Mouse (Mus musculus) forebrain, embryonic 11.5 days (tissue): ENCODE measurements around the gene 4931406P16Rik. TPM values are rescaled to one million over a fixed set of nuclear protein-coding genes. Genes with fewer than 3 reads are reported as not detected.

ENCODE experiments used
- ATAC-seq: fragments of 200-750 bp; cut with Nextera tagmentation; replicated peaks from 2 replicates; pipeline ENCODE4 v1.8.0; 2017; ENCODE audit warnings: moderate TSS enrichment; ENCODE audit not compliant: low FRiP score
- DNase-seq: peaks from one replicate; pipeline ENCODE4 v3.0.0-alpha.2; 2017; ENCODE audit warnings: low spot score
- H3K27ac ChIP-seq: fragments of 300-500 bp; sonication (generic); 2 replicates; pipeline ENCODE4 v1.5.1; 2014; ENCODE audit warnings: low read depth, low read length
- H3K27me3 ChIP-seq: fragments of 300-500 bp; sonication (generic); 2 replicates; pipeline ENCODE4 v1.6.1; 2014; ENCODE audit warnings: mild to moderate bottlenecking, low read length, mixed read lengths; ENCODE audit not compliant: control insufficient read depth, insufficient read depth
- H3K36me3 ChIP-seq: fragments of 300-500 bp; sonication (generic); 2 replicates; pipeline ENCODE4 v1.6.1; 2014; ENCODE audit warnings: mild to moderate bottlenecking, low read length, moderate library complexity, mixed read lengths; ENCODE audit not compliant: control insufficient read depth, insufficient read depth
- H3K4me1 ChIP-seq: fragments of 300-500 bp; sonication (generic); replicated peaks from 2 replicates; pipeline ENCODE4 v1.6.1; 2014; ENCODE audit warnings: low read length, mixed read lengths; ENCODE audit not compliant: control insufficient read depth, insufficient read depth
- H3K4me2 ChIP-seq: fragments of 300-500 bp; sonication (generic); 2 replicates; pipeline ENCODE4 v1.6.1; 2014; ENCODE audit warnings: low read depth, mild to moderate bottlenecking, low read length, moderate library complexity, mixed read lengths; ENCODE audit not compliant: severe bottlenecking
- H3K4me3 ChIP-seq: fragments of 300-500 bp; sonication (generic); 2 replicates; pipeline ENCODE4 v1.5.1; 2014; ENCODE audit warnings: low read depth, low read length
- H3K9ac ChIP-seq: fragments of 300-500 bp; sonication (generic); 2 replicates; pipeline ENCODE4 v1.6.1; 2014; ENCODE audit warnings: low read length
- H3K9me3 ChIP-seq: fragments of 300-500 bp; sonication (generic); 2 replicates; pipeline ENCODE4 v1.6.1; 2016; ENCODE audit warnings: low read length, mixed read lengths; ENCODE audit not compliant: control insufficient read depth
- WGBS: fragments of 180-500 bp; shearing (Covaris S2); extraction: QIAGEN DNeasy Blood & Tissue Kit; methylation state at CpG from one replicate; pipeline ENCODE4 v1.1.7; 2014; 5-methylcytosine and 5-hydroxymethylcytosine counted together
- polyA plus RNA-seq: library from polyadenylated mRNA; unstranded; fragments of >200 nt; fragmentation: Nextera tagmentation; extraction: Ambion mirVana; gene quantifications from 2 replicates; pipeline ENCODE4 v1.2.1, GENCODE M21; 2014

4931406P16Rik gene
- 27.4 and 32.7 TPM in 2 replicates for polyA plus RNA-seq

DNA sequence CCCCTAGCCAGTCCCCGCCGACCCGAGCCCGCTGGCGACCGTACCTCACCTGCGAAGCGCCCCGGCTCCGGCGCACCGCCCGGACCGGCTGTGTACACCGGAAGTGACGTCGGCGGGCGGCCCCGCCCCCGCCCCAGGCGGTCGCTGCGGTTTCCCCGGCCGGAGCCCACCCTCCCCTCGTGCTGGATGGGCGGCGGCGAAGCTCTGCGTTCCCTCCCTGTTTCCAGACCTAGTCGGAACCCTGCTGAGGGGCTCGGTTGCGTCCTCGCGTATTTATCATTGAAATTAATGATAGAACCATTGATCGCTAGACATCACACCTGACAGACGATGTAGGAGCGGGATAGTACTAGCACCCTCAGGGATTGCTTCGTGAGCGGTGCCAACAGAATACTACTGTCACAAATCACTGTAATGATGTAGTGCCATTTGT, at the start of gene 4931406P16Rik:
4931406P16Rik (minus strand) TSS at position 109 of the 433 bp plus-strand sequence.
- no peaks in the 10 kb centered on the region for H3K36me3 ChIP-seq
- H3K4me1 ChIP-seq, result no peaks in the 10 kb centered on the region
- peak within 1 kb of the TSS; percentile 61 for H3K4me2 ChIP-seq
- H3K27me3 ChIP-seq, result no peaks in the 10 kb centered on the region
- under 1% methylated on average over 41 of the region's 41 CpGs for WGBS
- ATAC-seq (peak; percentile 94), DNase-seq (peak; percentile 94)
- peak within 1 kb of the TSS; percentile 64 for H3K27ac ChIP-seq
- peak within 1 kb of the TSS; percentile 91 for H3K4me3 ChIP-seq
- no peaks in the 10 kb centered on the region for H3K9me3 ChIP-seq
- H3K9ac ChIP-seq, result peak within 1 kb of the TSS; percentile 82

DNA sequence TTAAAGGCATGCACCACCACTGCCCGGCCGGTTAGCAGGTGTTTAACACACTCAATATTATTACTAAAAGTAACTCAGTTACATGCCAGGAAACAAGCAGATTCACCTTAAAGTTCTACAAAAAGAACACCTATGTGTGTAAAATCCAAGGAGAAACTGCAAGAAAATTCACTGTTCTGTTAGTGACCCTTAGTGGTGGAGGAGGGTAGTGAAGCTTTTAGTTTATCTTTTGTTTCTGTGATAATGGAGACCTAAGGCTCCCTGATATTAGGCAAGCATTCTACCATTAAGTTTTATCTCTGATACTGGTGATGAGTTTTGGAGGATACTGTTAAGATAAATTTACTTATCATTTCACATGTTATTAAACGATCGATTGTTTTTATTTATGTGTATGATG, 42.3 kb upstream of the 4931406P16Rik start:
- Histone ChIP-seq H3K4me2 (no peak overlapping the region), H3K36me3 (peaks cover 9% of the 10 kb centered on the region; the same call in 1 of the 2 replicates), H3K27me3 (no peaks in the 10 kb centered on the region), H3K27ac (no peak overlapping the region), H3K9ac (no peak overlapping the region), H3K9me3 (no peaks in the 10 kb centered on the region), H3K4me3 (no peak overlapping the region), H3K4me1 (no peaks in the 10 kb centered on the region)
- WGBS, result 95% methylated on average over 4 of the region's 4 CpGs
- DNase-seq, result no peak
- ATAC-seq, result no peak

DNA sequence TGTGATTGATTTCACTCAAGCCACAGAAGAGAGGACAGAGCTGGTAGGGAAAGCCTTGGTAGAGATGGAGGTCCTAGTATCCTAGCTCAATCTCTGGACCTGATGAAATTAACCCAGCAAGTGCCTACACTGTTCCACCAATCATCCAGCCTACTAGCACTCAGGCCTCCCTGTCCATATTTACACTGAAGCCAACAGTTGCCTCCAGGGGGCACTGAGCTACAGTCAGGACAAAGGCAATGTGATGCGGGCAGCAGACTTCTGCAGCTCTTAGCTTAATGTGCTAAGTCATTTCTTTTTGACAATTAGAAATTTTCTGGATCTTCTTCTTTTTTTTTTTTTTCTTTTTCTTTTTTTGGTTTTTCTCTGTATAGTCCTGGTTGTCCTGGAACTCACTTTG, 38.6 kb upstream of the 4931406P16Rik start:
- WGBS, result 90% methylated on average over 1 of the region's 1 CpGs
- Histone ChIP-seq H3K4me2 (no peak overlapping the region), H3K36me3 (peaks cover 7% of the 10 kb centered on the region; the same call in 1 of the 2 replicates), H3K9me3 (no peaks in the 10 kb centered on the region), H3K27ac (no peak overlapping the region), H3K9ac (no peak overlapping the region), H3K4me1 (no peaks in the 10 kb centered on the region), H3K4me3 (no peak overlapping the region), H3K27me3 (no peaks in the 10 kb centered on the region)
- DNase-seq (no peak), ATAC-seq (no peak)

- 92% methylated on average over 5 of the region's 5 CpGs for WGBS
- Histone ChIP-seq H3K4me2 (no peak overlapping the region), H3K4me1 (no peaks in the 10 kb centered on the region), H3K36me3 (peaks cover 11% of the 10 kb centered on the region; the same call in 1 of the 2 replicates), H3K27me3 (no peaks in the 10 kb centered on the region), H3K9me3 (no peaks in the 10 kb centered on the region), H3K27ac (no peak overlapping the region), H3K9ac (no peak overlapping the region), H3K4me3 (no peak overlapping the region)
- ATAC-seq, result no peak
- no peak for DNase-seq
Observed at GRCm38 (mm10) chr7:34350166-34350565, 36.8 kb upstream of the 4931406P16Rik start.

DNA sequence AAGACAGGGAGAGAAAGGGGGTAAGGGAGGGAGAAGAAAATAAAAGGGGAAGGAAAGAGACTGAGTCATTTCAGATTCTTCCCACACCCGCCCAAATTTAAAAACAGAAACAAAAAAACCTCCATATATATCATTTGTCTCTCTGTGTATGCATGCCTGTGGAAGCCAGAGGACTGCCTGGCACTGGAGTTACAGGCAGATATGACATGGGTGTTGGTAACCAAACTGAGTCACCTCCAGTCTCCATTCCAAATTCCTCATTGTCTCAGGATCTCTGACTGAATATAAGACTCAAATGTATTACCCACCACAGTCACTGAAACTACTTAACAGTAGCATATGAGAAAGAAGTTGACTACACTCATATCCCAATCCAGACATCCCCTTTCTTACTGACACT, 34.7 kb upstream of the 4931406P16Rik start:
- Histone ChIP-seq H3K27ac (no peak overlapping the region), H3K4me1 (no peaks in the 10 kb centered on the region), H3K36me3 (peaks cover 11% of the 10 kb centered on the region; the same call in 1 of the 2 replicates), H3K27me3 (no peaks in the 10 kb centered on the region), H3K9me3 (no peaks in the 10 kb centered on the region), H3K4me3 (no peak overlapping the region), H3K4me2 (no peak overlapping the region), H3K9ac (no peak overlapping the region)
- no peak for DNase-seq
- 89% methylated on average over 1 of the region's 1 CpGs for WGBS
- no peak for ATAC-seq

DNA sequence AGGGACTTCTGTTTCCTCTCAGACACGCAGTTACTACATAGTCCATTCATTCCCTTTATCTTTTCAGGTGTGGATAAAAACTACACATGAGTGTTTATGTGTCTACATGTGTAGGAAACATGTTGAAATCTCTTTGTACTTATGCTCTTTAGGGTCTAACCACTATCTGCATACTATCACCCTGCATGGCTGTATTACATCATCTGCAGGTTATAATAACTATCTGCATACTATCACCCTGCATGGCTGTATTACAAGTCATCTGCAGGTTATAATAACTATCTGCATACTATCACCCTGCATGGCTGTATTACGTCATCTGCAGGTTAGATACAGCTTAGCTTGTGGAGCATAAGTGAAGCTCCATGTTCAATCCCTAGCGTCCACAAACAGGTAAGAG, 33.7 kb upstream of the 4931406P16Rik start:
- WGBS, result 93% methylated on average over 3 of the region's 3 CpGs
- Histone ChIP-seq H3K4me2 (no peak overlapping the region), H3K9me3 (no peaks in the 10 kb centered on the region), H3K27me3 (no peaks in the 10 kb centered on the region), H3K4me3 (no peak overlapping the region), H3K4me1 (no peaks in the 10 kb centered on the region), H3K27ac (no peak overlapping the region), H3K36me3 (peaks cover 11% of the 10 kb centered on the region; the same call in 1 of the 2 replicates), H3K9ac (no peak overlapping the region)
- DNase-seq (no peak), ATAC-seq (no peak)

- no peaks in the 10 kb centered on the region for H3K27me3 ChIP-seq
- peaks cover 8% of the 10 kb centered on the region; the same call in 1 of the 2 replicates for H3K36me3 ChIP-seq
- H3K4me3 ChIP-seq, result no peak overlapping the region
- 94% methylated on average over 4 of the region's 4 CpGs for WGBS
- no peak overlapping the region for H3K9ac ChIP-seq
- no peaks in the 10 kb centered on the region for H3K4me1 ChIP-seq
- no peak overlapping the region for H3K4me2 ChIP-seq
- ATAC-seq (no peak), DNase-seq (no peak)
- no peak overlapping the region for H3K27ac ChIP-seq
- H3K9me3 ChIP-seq, result no peaks in the 10 kb centered on the region
Observed at GRCm38 (mm10) chr7:34346505-34346904, 33.2 kb upstream of the 4931406P16Rik start.

- Histone ChIP-seq H3K9ac (no peak overlapping the region), H3K27ac (no peak overlapping the region), H3K9me3 (no peaks in the 10 kb centered on the region), H3K36me3 (peaks cover 7% of the 10 kb centered on the region; the same call in 1 of the 2 replicates), H3K4me1 (no peaks in the 10 kb centered on the region), H3K4me2 (no peak overlapping the region), H3K4me3 (no peak overlapping the region), H3K27me3 (no peaks in the 10 kb centered on the region)
- no peak for ATAC-seq
- WGBS, result 94% methylated on average over 10 of the region's 10 CpGs
- no peak for DNase-seq
Observed at GRCm38 (mm10) chr7:34342040-34342793, 28.9 kb upstream of the 4931406P16Rik start.

DNA sequence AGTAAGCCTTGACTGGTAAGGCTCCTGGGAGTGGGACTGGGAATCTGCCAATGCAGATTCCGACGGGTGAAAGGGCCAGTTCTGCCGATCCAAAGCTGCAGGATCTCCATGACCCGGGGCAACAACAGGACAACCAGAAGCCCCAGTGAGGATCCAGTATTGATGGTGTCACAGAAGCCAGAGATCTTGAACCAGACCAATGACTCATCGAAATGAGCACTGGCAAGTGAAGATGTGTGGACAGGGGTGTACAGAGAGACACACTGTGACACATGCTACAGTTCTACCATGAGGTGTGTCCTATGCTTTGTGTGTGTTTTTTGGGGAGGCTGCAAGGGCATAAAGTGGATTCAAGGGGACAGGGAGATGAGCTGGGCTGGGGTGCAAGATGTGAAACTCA, 27.5 kb upstream of the 4931406P16Rik start:
- ATAC-seq, result no peak
- Histone ChIP-seq H3K9me3 (no peaks in the 10 kb centered on the region), H3K36me3 (peaks cover 4% of the 10 kb centered on the region; the same call in 1 of the 2 replicates), H3K4me2 (no peak overlapping the region), H3K27ac (no peak overlapping the region), H3K9ac (no peak overlapping the region), H3K4me1 (no peaks in the 10 kb centered on the region), H3K4me3 (no peak overlapping the region), H3K27me3 (no peaks in the 10 kb centered on the region)
- DNase-seq, result no peak
- 95% methylated on average over 5 of the region's 5 CpGs for WGBS
